Mouse (Mus musculus): ENCODE data around the gene Ankzf1.
A peak's percentile ranks its signal among the peaks of the same experiment; 100 is the strongest.

Gene Ankzf1

GRCm38 (mm10) chr1:75191622-75192402 is at the start of gene Ankzf1, which contains the start of gene Atg9a:
Ankzf1 (plus strand) TSS chr1:75192151.
Atg9a (minus strand) TSS chr1:75192196.
- peak; percentile 98 for DNase-seq (ENCODE audit: low read depth)

DNA sequence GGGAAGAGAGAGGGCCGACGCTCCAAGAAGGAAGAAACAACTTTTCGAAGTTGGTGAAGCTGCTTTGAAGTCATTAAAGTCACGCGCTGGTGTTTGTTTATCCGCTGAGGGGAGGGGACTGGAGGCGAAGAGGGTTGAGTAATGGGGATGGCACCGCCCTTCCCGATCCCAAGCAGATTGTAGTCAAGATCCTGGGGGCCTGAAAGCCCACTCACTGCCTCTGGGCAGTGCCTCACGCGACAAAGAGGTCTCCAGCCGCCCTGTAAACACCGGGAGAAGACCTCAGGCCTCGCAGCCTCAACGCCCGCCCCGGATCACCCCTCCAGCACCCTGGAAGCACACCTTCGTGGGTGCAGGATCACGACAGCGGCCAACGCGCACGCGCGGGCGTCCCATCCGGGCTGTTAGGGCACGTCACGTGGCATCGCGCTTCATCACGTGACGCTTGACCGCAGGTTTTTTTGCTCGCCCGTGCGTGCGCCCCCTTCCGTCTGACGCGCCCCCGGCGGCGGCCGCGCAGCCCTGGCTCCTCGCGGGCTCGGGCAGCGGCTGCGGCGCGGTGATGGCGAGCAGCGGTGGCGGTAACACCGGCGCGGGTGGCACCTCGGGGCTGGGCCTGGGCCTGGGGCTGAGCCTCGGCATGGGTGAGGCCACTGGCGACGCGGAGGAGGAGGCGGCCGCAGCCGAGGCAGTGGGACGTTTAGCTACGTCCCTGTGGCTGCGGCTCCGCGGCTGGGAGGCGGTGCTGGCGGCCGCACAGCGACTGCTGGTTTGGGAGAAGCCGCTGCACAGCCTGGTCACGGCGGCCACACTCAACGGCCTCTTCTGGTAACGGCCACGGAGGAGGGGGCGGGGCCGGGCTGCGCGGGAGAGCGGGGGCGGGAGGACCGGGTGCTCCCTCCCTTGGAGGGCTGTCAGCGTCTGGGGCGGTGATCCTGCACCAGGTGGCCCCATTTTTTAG is 49.4 kb upstream of the Ankzf1 start, which contains the start of the genes Cnppd1 and Retreg2:
Gene Cnppd1 (minus strand): TSS at position 411 of the 961 bp plus-strand sequence.
Gene Retreg2 (plus strand): TSS at position 478 of the 961 bp plus-strand sequence.
- peak; percentile 98 for DNase-seq (ENCODE audit: low read depth)

- DNase-seq (ENCODE audit: low read depth), result no peak
Measured at GRCm38 (mm10) chr1:75145589-75145988, 46.4 kb upstream of the Ankzf1 start.

DNA sequence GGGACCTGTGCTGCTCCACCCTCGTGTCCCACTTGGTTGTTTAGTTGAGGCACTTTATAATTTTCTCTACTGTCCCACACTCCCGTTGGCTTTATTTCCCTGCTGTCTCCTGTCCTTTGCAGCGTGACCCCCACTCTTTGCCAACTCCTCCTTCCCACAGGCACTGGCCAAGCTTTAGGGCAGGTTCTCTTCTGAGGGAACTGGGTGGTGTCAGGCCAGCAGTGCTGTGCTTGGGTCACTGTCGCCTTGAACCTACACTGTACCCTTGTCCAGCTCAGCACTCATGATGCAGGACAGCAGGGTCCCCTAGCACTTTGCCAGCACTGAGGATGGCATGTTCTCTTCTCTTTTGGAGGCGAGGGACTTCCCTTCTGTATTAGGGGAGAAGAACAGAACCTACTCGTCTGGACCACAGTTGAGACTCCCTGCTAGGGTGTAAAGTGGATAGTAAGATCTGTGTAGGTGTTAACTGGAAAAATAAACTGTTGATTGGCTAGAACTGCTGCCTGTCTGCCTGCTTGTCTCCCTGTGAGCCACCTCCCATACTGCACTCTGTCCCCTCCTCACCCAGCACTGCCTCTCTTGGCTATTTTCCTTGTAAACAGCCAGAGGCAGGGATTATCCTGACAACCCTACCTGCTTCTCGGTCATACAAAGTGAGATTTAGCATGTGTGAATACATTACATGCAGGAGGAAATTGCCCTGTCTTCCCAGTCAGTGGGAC is 44.4 kb upstream of the Ankzf1 start:
- no peak for DNase-seq (ENCODE audit: low read depth)

- DNase-seq (ENCODE audit: low read depth), result no peak
Measured at GRCm38 (mm10) chr1:75148727-75149126, 43.2 kb upstream of the Ankzf1 start.

- no peak for DNase-seq (ENCODE audit: low read depth)
Measured at GRCm38 (mm10) chr1:75155837-75156236, 36.1 kb upstream of the Ankzf1 start.

- DNase-seq (ENCODE audit: low read depth), result no peak
Measured at GRCm38 (mm10) chr1:75158990-75159389, 33.0 kb upstream of the Ankzf1 start.

- DNase-seq (ENCODE audit: low read depth), result no peak
Measured at GRCm38 (mm10) chr1:75159540-75160255, 32.3 kb upstream of the Ankzf1 start.

DNA sequence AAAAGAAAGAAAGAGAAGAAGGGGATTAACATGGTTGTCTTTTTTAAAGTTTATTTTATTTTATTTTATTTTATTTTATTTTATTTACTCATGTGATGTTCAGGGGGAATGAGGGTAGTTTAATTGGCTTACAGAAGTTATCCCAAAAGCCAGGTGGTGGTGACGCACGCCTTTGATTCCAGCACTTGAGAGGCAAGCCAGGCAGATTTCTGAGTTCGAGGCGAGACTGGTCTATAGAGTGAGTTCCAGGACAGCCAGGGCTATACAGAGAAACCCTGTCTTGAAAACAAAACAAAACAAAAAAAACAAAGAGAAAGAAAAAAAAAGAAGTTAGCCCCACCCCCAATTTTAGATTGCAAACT is 31.7 kb upstream of the Ankzf1 start:
- no peak for DNase-seq (ENCODE audit: low read depth)

- no peak for DNase-seq (ENCODE audit: low read depth)
Measured at GRCm38 (mm10) chr1:75168093-75168471, 23.9 kb upstream of the Ankzf1 start.

- DNase-seq (ENCODE audit: low read depth), result peak; percentile 98
Measured at GRCm38 (mm10) chr1:75168472-75169464, 23.2 kb upstream of the Ankzf1 start, which contains the start of gene Zfand2b. Zfand2b (plus strand) TSS chr1:75168646.

DNA sequence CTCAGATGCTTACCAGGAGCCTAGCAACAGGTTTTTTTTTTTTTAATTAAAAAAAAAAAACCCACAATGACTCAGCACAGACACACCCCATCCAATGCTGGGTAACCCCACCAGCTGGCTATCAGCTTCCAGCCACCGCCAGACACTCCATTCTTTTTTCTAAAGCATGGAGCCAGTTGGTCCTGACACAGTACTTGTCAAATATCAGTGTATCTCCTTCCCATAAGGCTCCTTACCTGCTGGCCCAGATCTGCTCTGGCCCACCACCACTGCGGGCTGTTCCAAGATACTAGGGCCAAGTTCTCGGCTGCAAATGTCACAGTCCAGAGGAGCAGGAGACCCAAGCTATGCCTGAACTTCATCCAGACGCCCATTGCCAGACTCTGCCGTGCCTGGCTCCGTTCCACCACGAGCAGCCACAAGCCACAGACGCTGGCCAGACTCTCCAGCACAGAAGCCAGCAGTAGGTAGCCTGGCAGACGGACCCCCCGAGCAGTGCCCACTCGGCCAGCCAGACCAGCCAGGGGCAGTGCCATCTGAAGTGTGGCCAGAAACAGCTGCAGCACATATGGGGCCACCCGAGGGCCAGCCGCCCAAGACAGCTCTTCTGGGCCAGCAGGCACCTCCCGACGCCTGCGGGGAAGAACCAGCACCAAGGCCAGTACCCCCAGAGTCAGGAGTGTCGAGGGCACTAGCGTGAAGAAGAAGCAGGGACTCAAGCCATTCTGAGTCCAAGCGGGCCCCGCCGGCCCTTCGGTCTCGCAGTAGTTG is 12.4 kb upstream of the Ankzf1 start:
- peak; percentile 49 for DNase-seq (ENCODE audit: low read depth)

- peak; percentile 89 for DNase-seq (ENCODE audit: low read depth)
Measured at GRCm38 (mm10) chr1:75180105-75180590, 11.8 kb upstream of the Ankzf1 start, which contains the start of gene Abcb6. Abcb6 (minus strand) TSS chr1:75180392.

DNA sequence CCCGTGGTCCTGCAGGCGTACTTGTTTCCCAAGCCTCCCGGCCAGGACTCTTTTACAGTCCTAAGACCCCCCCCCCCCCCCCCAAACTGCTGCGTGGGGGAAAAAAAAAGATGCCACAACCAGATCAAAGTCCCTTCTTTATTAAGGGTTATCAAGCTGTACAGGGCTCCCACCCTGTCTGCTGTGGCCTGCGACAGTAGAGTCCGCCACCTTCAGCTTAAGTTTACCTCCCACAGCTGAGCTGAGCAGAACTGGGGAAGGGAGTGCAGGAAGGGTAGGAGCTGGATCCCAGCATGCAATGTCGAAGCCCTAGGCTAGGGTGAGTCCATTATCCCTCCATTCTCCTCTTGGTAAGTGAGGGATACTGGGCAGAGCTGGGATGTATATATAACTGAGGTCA is 11.2 kb upstream of the Ankzf1 start:
- DNase-seq (ENCODE audit: low read depth), result no peak

GRCm38 (mm10) chr1:75181377-75181870 is 10.5 kb upstream of the Ankzf1 start:
- no peak for DNase-seq (ENCODE audit: low read depth)

GRCm38 (mm10) chr1:75182160-75182559 is 9.8 kb upstream of the Ankzf1 start:
- peak; percentile 19 for DNase-seq (ENCODE audit: low read depth)

- DNase-seq (ENCODE audit: low read depth), result no peak
Measured at GRCm38 (mm10) chr1:75185495-75185894, 6.5 kb upstream of the Ankzf1 start.

DNA sequence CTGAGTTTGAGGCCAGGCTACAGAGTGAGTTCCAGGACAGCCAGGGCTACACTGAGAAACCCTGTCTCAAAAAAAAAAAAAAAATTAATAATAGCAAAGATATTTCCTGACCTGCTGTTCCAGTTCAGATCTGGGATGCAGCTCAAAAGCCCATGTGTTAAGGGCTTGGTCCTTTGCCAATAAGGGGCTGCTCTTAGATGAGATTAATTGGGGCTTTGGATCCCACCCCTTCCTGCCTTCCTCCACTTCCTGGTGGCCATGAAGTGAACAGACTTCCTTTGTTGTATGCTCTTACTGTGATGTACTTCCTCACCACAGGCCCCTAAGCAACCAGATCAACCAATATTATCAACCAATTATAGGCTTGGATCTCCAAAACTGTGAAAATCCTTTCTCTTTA is 4.8 kb upstream of the Ankzf1 start:
- DNase-seq (ENCODE audit: low read depth), result no peak

Measured in induced T-regulatory cell, adult 2 months (primary cell).